Mouse (Mus musculus): ENCODE results near the gene Il2ra. TPM values are rescaled to one million over a fixed set of nuclear protein-coding genes. Genes with fewer than 3 reads are reported as not detected.
"Not testable (repeated sequence)": the region's sequence is repeated elsewhere in the genome, so short reads cannot be mapped to it uniquely, and the experiment has no call there.

Il2ra gene
- polyA plus RNA-seq, 1 experiment from 2014 or later, result 0.16 TPM

DNA sequence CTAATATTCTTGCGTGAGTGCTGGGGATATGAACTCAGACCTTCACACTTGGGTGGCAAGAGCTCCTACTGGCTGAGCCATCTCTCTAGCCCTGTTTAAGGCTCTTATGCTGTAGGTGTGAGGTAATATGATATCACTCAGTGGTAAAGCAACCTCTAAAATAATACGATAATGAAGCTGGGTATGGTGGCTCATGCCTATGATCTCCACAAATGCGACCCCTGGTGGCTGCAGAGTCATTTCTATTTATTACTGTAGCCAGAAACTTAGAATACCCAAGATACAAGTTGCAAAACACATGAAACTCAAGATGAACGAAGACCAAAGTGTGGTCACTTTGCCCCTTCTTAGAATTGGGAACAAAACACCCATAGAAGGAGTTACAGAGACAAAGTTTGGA, 67.5 kb downstream of the Il2ra start:
- not testable (repeated sequence) for H3K9me3 ChIP-seq; ATAC-seq; H3K4me3 ChIP-seq (replicated peaks); H3K27ac ChIP-seq; H3K36me3 ChIP-seq; H3K4me2 ChIP-seq (replicated peaks); H3K9ac ChIP-seq (replicated peaks)
- peaks cover 16% of the 10 kb centered on the region for H3K4me1 ChIP-seq (replicated peaks)
- 59% methylated on average over 4 of the region's 4 CpGs for WGBS
- peaks cover 27% of the 10 kb centered on the region for H3K27me3 ChIP-seq

DNA sequence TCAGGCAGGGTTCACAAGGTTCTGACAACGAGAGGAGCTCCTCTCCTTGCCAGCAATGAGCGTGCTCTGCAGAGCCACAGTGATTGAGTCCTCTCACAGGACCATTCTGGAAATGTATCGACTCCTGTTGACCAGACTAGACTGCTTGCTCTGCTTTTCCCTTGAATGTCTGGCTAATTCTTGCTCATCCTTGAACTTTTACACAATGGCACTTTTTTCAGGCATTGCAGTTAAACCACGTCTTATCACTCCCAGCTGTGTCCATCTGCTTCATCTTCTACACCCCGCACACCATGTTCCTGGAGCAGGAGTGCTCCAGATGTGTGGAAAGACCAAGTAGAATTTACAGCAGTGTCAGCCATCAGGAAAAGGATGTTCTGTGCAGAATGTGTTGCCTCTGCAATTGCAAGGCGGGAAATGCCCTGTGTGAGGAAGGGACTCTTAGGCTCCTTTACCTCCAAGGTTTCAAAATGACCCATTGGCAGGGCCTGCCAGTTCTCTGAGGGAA, 69.9 kb downstream of the Il2ra start:
- no peak overlapping the region for H3K4me2 ChIP-seq (replicated peaks)
- H3K4me1 ChIP-seq (replicated peaks), result no peaks in the 10 kb centered on the region
- WGBS, result 88% methylated on average over 6 of the region's 6 CpGs
- H3K27me3 ChIP-seq, result peaks cover 7% of the 10 kb centered on the region
- H3K27ac ChIP-seq, result no peak overlapping the region
- no peak overlapping the region for H3K4me3 ChIP-seq (replicated peaks)
- no peaks in the 10 kb centered on the region for H3K36me3 ChIP-seq
- H3K9me3 ChIP-seq, result no peaks in the 10 kb centered on the region
- no peak for ATAC-seq
- H3K9ac ChIP-seq (replicated peaks), result no peak overlapping the region

DNA sequence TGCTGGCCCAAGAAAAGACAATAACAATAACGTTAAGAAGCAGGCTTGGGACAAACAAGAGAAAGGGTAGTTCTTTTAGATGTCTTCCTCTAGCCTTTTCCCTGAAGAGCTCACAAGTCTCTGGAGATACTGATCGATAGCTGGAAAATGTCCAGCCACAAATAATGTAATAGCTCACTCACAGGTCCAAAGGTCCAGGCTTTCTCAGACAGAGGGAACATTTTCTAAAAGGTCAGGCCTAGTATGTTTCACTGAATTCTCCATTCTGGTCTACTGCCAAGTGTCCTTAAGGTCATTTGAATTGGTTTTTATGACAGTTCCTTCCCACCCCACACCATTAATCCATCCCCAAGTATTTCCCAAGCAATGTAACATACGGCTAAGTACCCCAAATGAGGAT, 70.4 kb downstream of the Il2ra start:
- no peaks in the 10 kb centered on the region for H3K9me3 ChIP-seq

DNA sequence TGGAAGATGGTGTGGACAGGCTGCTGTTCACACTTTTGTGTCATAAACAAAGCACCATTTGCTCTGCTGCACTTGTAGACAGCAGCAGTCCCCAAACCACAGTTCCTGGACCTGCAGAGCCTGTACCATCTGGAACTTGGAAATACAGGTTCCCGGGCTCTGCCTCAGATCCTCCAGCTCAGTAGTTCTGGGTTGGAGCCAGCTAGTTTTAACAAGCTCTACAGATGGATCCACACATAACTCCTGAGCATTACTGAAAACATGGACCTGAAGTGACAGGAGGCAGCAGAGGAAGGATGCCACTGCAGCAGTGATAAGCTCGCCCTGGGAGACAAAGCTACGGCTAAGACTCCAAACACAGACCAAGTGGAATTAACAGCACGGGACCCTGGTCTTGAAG, 71.9 kb downstream of the Il2ra start:
- Histone ChIP-seq H3K9ac (replicated peaks) (no peak overlapping the region), H3K27ac (no peak overlapping the region), H3K9me3 (no peaks in the 10 kb centered on the region), H3K27me3 (no peaks in the 10 kb centered on the region), H3K36me3 (no peaks in the 10 kb centered on the region), H3K4me3 (replicated peaks) (no peak overlapping the region), H3K4me2 (replicated peaks) (no peak overlapping the region), H3K4me1 (replicated peaks) (no peaks in the 10 kb centered on the region)
- 92% methylated on average over 4 of the region's 4 CpGs for WGBS
- no peak for ATAC-seq

More for the DNA sequence above, 70.4 kb downstream of the Il2ra start:
- Histone ChIP-seq H3K27ac (no peak overlapping the region), H3K4me1 (replicated peaks) (no peaks in the 10 kb centered on the region), H3K27me3 (peaks cover 2% of the 10 kb centered on the region), H3K9ac (replicated peaks) (no peak overlapping the region), H3K36me3 (no peaks in the 10 kb centered on the region), H3K4me3 (replicated peaks) (no peak overlapping the region), H3K4me2 (replicated peaks) (no peak overlapping the region)
- WGBS, result 79% methylated on average over 3 of the region's 3 CpGs
- ATAC-seq, result no peak

DNA sequence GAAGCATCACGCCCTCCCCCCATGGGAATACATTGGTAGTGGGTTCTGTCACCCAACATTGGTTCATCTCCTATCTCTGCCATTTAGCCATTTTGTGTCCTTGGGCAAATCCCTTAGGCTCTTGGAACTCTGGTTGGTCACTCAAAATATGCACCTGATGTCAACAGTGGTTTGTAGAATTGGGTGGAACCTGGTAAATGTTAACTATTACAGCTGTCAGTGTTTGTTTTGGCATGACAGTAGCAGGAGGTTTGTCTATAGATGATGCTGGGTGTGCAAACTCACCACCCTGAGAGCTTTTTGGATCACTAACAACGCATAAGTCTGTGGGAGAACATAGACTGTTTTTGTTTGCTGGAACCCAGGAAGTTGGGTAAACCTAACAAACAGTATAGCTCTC, 76.0 kb downstream of the Il2ra start:
- WGBS, result 88% methylated on average over 2 of the region's 2 CpGs
- ATAC-seq, result no peak

DNA sequence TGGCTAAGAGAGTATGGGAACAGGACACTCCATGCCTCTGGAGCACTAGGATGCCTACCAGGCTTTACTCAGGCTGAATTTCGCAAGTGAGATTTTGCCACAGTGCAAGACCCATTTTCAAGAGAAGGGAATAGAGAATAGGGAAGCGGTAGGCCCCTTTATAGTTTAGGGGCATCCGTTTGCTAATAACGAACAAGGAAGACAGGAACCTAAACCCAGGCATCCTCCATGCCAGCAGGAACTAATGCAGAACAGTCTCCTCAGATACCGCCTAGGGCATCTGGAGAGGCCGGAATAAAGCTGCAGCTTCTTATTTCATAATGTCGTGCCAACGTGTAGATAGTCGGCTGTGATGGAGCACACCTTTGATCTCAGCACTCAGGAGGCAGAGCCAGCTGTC, 80.0 kb downstream of the Il2ra start:
- WGBS, result 92% methylated on average over 9 of the region's 9 CpGs
- no peak for ATAC-seq

More for the DNA sequence above, 76.0 kb downstream of the Il2ra start:
- no peaks in the 10 kb centered on the region for H3K27me3 ChIP-seq
- no peak overlapping the region for H3K4me2 ChIP-seq (replicated peaks)
- H3K4me3 ChIP-seq (replicated peaks), result no peak overlapping the region
- H3K9ac ChIP-seq (replicated peaks), result no peak overlapping the region
- H3K4me1 ChIP-seq (replicated peaks), result no peaks in the 10 kb centered on the region
- no peaks in the 10 kb centered on the region for H3K36me3 ChIP-seq
- H3K27ac ChIP-seq, result no peak overlapping the region
- H3K9me3 ChIP-seq, result no peaks in the 10 kb centered on the region

DNA sequence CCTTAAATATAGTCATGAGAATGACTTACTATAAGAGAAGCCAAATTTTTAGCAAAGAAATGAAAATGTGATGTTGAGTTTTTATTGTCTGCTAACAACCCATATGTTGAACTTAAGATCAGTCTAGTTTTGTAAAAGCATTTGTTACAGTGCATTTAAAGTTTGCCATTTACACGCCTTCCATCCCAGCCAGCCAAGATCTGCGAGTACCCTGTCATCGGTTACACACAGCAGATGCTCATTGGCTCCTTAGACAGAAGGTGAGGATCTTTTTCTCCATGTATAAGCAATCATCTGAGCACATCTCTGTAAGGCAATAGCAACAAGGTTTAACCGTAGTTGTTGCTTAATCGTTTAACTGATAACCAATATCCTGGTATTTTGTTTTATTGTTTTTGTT, 85.0 kb downstream of the Il2ra start:
- WGBS, result 95% methylated on average over 5 of the region's 5 CpGs
- Histone ChIP-seq H3K9me3 (no peaks in the 10 kb centered on the region), H3K9ac (replicated peaks) (no peak overlapping the region), H3K27ac (no peak overlapping the region), H3K4me3 (replicated peaks) (no peak overlapping the region), H3K4me1 (replicated peaks) (no peaks in the 10 kb centered on the region), H3K4me2 (replicated peaks) (no peak overlapping the region), H3K36me3 (no peaks in the 10 kb centered on the region), H3K27me3 (no peaks in the 10 kb centered on the region)
- no peak for ATAC-seq

More for the DNA sequence above, 80.0 kb downstream of the Il2ra start:
- Histone ChIP-seq H3K27ac (no peak overlapping the region), H3K9me3 (no peaks in the 10 kb centered on the region), H3K4me2 (replicated peaks) (no peak overlapping the region), H3K4me3 (replicated peaks) (no peak overlapping the region), H3K4me1 (replicated peaks) (no peaks in the 10 kb centered on the region), H3K36me3 (no peaks in the 10 kb centered on the region), H3K9ac (replicated peaks) (no peak overlapping the region), H3K27me3 (no peaks in the 10 kb centered on the region)

DNA sequence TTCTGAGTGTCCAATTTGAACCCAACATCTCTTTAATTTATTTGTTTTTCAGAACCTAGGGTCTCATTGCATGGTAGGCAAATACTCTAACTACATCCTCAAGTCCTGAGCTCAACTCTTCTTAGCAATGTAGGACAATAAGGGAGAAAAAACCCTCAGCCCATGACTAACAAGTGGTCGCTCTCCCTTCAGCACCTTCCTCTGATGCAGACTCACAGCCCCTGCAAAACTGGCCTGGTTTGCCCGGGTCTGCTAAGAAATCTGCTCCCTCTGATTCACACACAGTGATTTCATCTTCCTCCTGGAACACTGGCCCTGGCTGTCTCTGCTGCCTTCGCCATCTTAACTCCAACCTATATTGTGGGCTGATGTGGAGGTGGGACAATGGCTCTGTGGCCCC, 86.5 kb downstream of the Il2ra start:
- H3K27me3 ChIP-seq, result no peaks in the 10 kb centered on the region
- no peak overlapping the region for H3K27ac ChIP-seq
- no peaks in the 10 kb centered on the region for H3K36me3 ChIP-seq
- H3K9ac ChIP-seq (replicated peaks), result no peak overlapping the region
- H3K9me3 ChIP-seq, result no peaks in the 10 kb centered on the region
- no peak overlapping the region for H3K4me2 ChIP-seq (replicated peaks)
- no peak overlapping the region for H3K4me3 ChIP-seq (replicated peaks)
- WGBS, result 74% methylated on average over 3 of the region's 3 CpGs
- H3K4me1 ChIP-seq (replicated peaks), result no peaks in the 10 kb centered on the region
- no peak for ATAC-seq

DNA sequence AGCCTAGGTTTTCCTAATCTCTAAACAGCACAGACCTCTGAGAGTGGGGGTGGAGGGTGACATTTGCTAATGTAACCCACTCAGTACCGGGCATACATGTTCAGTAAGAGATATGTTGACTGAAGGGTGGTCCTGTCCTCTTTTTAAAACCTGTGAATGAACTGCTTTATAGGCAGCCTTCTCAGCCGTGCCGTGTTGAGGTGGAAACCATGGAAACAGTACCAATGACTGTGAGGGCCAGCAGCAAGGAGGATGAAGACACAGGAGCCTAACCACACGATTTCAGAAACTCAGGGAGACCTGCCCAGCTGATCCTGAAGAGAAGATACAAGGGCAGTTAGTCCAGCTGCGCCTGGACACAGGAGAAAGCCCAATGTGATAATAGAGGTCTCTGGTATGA, 90.4 kb downstream of the Il2ra start:
- Histone ChIP-seq H3K36me3 (peaks cover 3% of the 10 kb centered on the region), H3K4me1 (replicated peaks) (no peaks in the 10 kb centered on the region), H3K4me2 (replicated peaks) (no peak overlapping the region), H3K9me3 (no peaks in the 10 kb centered on the region), H3K27ac (no peak overlapping the region), H3K27me3 (no peaks in the 10 kb centered on the region), H3K9ac (replicated peaks) (no peak overlapping the region), H3K4me3 (replicated peaks) (no peak overlapping the region)
- WGBS, result 67% methylated on average over 5 of the region's 5 CpGs
- no peak for ATAC-seq

DNA sequence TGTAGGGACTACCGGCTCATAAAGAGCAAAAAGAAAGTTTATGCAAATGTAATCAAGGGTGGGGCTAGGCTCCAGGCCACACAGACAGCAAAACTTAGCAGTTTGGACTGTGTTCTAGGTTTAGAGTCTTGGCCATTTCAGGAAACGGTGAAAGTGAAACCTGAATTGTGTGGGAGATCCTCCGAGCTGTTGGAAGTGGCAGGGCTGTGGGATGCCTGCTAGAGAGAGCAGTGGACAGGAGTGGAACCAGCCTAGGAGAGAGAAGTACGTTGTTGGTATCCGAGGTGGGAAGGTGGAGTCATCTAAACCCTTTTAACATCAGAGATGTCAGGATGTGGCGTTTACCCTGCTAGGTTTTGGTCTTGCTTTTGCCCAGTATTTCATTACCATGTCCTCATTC, 93.2 kb downstream of the Il2ra start:
- ATAC-seq, result no peak
- Histone ChIP-seq H3K9me3 (no peaks in the 10 kb centered on the region), H3K36me3 (peaks cover 31% of the 10 kb centered on the region), H3K27ac (no peak overlapping the region), H3K4me1 (replicated peaks) (no peaks in the 10 kb centered on the region), H3K9ac (replicated peaks) (no peak overlapping the region), H3K4me2 (replicated peaks) (no peak overlapping the region), H3K27me3 (no peaks in the 10 kb centered on the region), H3K4me3 (replicated peaks) (no peak overlapping the region)
- WGBS, result 91% methylated on average over 6 of the region's 6 CpGs

DNA sequence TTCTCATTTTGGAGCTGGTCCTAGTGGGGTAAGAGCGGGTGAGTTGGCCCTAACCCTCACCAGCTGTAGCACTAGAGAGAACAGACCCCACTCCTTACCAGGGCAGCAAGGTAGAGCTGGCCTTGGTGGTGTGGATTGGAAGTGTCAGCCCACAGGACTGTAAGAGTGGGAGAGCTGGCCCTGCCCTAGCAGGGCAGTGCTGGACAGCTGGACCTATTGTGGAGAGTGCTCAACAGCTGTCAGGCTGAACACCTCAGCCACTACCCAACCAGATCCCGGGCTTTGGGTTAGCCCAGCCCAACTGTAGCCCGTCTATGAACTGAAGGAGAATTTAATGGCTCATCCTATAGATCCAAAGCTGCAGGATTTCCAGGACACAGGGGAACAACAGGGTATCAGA, 96.2 kb downstream of the Il2ra start:
- Histone ChIP-seq H3K9ac (replicated peaks) (no peak overlapping the region), H3K27me3 (no peaks in the 10 kb centered on the region), H3K4me3 (replicated peaks) (no peak overlapping the region), H3K36me3 (peaks cover 60% of the 10 kb centered on the region), H3K27ac (no peak overlapping the region), H3K9me3 (no peaks in the 10 kb centered on the region), H3K4me2 (replicated peaks) (no peak overlapping the region), H3K4me1 (replicated peaks) (no peaks in the 10 kb centered on the region)
- over 99% methylated on average over 3 of the region's 3 CpGs for WGBS
- peak; percentile 31; the same call in 1 of the 2 replicates for ATAC-seq

DNA sequence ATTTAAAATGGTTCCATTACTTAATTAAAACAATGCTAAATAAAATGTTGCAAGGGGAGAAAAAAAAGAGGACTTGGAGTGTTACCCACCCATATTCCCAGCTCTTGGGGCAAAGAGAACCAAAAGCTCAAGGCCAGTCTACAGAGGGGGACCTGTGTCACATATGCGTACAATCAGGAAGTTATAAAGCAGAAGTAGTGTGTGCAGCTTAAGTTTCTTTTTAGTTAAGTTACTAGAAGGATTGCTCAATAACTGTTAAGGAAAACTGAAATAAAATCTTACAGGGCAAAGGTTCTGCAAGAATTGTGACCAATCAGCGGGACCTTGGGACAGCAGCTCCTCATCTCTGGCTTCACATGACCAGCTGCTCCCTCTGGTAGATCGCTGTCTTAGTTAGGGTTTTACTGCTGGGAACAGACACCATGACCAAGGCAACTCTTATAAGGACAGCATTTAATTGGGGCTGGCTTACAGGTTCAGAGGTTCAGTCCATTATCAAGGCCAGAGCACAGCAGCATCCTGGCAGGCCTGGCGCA, 97.0 kb downstream of the Il2ra start:
- Histone ChIP-seq H3K4me1 (replicated peaks) (no peaks in the 10 kb centered on the region), H3K27ac (no peak overlapping the region), H3K9me3 (no peaks in the 10 kb centered on the region), H3K4me3 (replicated peaks) (no peak overlapping the region), H3K4me2 (replicated peaks) (no peak overlapping the region), H3K36me3 (peaks cover 68% of the 10 kb centered on the region), H3K9ac (replicated peaks) (no peak overlapping the region), H3K27me3 (no peaks in the 10 kb centered on the region)
- 96% methylated on average over 4 of the region's 4 CpGs for WGBS
- no peak for ATAC-seq
